Mouse (Mus musculus) liver, adult 2 months (tissue): ENCODE measurements at regions not wholly inside any gene's neighbourhood (a gene's known extent, or its start where the extent isn't known, plus 50 kb on each side); places are given as distances from the start of the nearest gene placed in this dataset.
A peak's percentile ranks its signal among the peaks of the same experiment; 100 is the strongest.

Experiments used
- DNase-seq: peaks from one replicate; pipeline ENCODE4 v3.0.0-alpha.2; 2011; ENCODE audit warnings: low read depth, low spot score; ENCODE audit errors: extremely low read depth
- H3K27ac ChIP-seq: fragments of 200-500 bp; replicated peaks from 2 replicates; pipeline ENCODE4 v1.5.1; 2012; ENCODE audit warnings: low read depth, mild to moderate bottlenecking, control low read depth, inconsistent platforms, low read length; ENCODE audit not compliant: insufficient read depth
- H3K27me3 ChIP-seq: fragments of 200-500 bp; 2 replicates; pipeline ENCODE4 v1.6.1; 2012; ENCODE audit warnings: mild to moderate bottlenecking, moderate library complexity, low read length, inconsistent platforms; ENCODE audit not compliant: control insufficient read depth, insufficient read depth
- H3K36me3 ChIP-seq: fragments of 200-500 bp; 2 replicates; pipeline ENCODE4 v1.6.1; 2012; ENCODE audit warnings: low read length, inconsistent platforms; ENCODE audit not compliant: control insufficient read depth, insufficient read depth
- H3K4me1 ChIP-seq: fragments of 200-500 bp; 2 replicates; pipeline ENCODE4 v1.6.1; 2011; ENCODE audit warnings: low read length; ENCODE audit not compliant: control insufficient read depth, insufficient read depth
- H3K4me3 ChIP-seq: fragments of 200-500 bp; 2 replicates; pipeline ENCODE4 v1.5.1; 2011; ENCODE audit warnings: low read depth, mild to moderate bottlenecking, control low read depth, low read length, moderate library complexity; ENCODE audit not compliant: insufficient read depth
- H3K79me2 ChIP-seq: fragments of 200-500 bp; 2 replicates; pipeline ENCODE4 v1.6.1; 2012; ENCODE audit warnings: inconsistent platforms, mild to moderate bottlenecking, low read length, moderate library complexity; ENCODE audit not compliant: control insufficient read depth, insufficient read depth
- H3K9ac ChIP-seq: fragments of 200-500 bp; 2 replicates; pipeline ENCODE4 v1.6.1; 2012; ENCODE audit warnings: low read depth, mild to moderate bottlenecking, control low read depth, inconsistent platforms, low read length
- CTCF ChIP-seq: fragments of 200-500 bp; IDR thresholded peaks from 2 replicates; pipeline ENCODE4 v1.5.1; 2011; ENCODE audit warnings: low read depth, low read length, control low read depth
- POLR2A ChIP-seq: fragments of 200-500 bp; IDR thresholded peaks from 2 replicates; pipeline ENCODE4 v1.6.1; 2011; ENCODE audit warnings: low read length, control low read depth; ENCODE audit not compliant: insufficient read depth; ENCODE audit errors: extremely low read depth
- WGBS: fragments of 180-500 bp; shearing (Covaris S2); methylation state at CpG from one replicate; pipeline ENCODE4 v1.1.7; 2018; 5-methylcytosine and 5-hydroxymethylcytosine counted together

DNA sequence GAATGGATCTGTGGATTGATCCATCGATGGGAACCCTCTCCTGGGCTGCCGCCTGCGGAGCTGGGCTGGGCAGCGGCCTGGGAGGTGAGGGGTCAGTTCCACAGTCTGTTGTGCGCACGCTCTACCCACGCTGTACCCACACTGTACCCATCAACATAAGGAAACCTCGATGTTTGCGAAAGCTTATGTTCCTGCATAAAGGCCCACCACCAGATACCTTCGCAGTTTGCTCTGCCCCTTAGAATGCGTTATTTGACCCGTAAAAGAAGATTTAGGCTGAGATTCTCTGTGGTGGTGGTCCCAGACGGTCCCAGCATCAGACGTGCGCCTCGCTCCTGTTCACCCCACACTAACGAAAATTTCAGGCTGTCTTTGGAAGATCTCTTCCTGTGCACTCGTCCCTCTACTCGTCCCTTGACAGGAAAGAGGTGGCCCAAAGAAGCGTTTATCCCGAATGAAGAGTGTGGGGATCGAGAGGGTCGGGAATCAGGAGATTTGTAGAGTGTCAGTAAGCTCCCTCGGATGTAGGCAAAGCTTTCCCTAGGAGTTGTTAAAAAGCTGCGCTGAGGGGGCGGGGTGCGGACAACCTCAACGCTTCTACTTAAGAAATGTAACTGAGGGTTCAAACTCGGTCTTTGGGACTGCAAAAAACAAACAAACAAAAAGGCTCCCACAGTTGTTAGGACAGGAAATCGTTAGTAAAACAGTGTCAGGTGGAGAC, 123.9 kb downstream of the Tmem161b start:
- no peak for TF ChIP-seq POLR2A
- no peak for TF ChIP-seq CTCF
- no peak overlapping the region for H3K9ac ChIP-seq
- H3K4me1 ChIP-seq: peaks cover 8% of the 10 kb centered on the region
- H3K27ac ChIP-seq: no peak overlapping the region
- H3K27me3 ChIP-seq: peaks cover 10% of the 10 kb centered on the region
- H3K36me3 ChIP-seq: no peaks in the 10 kb centered on the region
- no peak overlapping the region for H3K4me3 ChIP-seq
- WGBS: 3% methylated on average over 30 of the region's 30 CpGs
- no peak for DNase-seq
- H3K79me2 ChIP-seq: no peaks in the 10 kb centered on the region

DNA sequence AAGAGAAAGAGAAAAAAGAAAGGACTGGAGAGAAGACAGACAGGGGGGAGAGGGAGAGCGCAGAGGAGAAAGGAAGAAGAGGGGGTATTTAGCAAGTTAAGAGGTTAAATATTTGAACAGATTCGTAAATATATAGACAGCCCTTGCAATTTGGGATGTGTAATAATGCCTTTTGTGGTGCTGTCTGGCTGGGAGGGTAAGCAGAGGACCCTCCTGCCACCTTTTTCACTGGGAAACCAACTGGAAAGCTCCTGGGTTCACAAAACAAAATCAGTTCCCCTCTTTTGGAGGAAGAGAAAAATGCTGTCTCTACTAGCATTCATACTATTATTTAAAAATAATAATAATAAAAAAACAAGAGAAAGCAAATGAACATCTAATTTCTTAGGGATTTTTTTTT, 124.5 kb downstream of the Tmem161b start:
- Histone ChIP-seq H3K4me3 (no peak overlapping the region), H3K36me3 (no peaks in the 10 kb centered on the region), H3K27ac (no peak overlapping the region), H3K4me1 (peaks cover 8% of the 10 kb centered on the region), H3K9ac (no peak overlapping the region), H3K79me2 (no peaks in the 10 kb centered on the region), H3K27me3 (peaks cover 10% of the 10 kb centered on the region)
- DNase-seq: no peak
- TF ChIP-seq CTCF: no peak
- TF ChIP-seq POLR2A: no peak
- 7% methylated on average over 2 of the region's 2 CpGs for WGBS

DNA sequence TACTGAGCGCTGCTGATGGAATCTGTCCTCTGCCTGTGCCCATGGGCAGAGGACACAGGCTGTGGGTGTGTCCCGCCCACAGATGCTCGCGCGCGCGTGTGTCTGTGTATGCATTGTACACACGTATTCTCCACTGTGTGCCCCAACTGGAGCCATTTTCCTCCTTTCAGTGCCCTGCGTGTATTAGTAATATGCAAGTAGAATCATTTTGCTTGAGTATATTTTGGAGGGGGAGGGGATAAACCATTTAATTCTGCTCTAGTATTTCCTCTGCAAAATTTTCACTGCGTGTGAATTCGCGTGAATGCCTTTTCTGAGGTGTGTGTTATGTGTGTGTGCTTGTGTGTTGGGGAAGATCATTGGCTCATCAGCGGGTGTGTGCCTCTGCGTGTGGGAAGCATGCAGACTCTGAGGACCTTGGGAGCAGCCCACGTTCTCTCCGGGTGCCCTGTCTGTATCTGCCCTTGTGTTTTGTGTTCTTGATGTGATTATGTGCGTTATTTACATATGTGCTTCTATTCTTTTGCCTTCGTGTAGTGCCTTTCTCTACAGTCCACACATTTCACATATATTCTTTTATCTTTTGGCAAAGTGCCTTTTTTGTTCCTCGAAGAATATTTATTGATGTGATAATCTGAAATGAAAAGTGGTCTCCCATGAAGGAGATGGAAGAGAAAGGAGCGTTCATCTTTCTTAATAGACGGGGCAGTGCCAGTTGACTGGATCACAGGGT, 125.3 kb downstream of the Tmem161b start:
- H3K27ac ChIP-seq: no peak overlapping the region
- H3K4me3 ChIP-seq: no peak overlapping the region
- H3K79me2 ChIP-seq: no peaks in the 10 kb centered on the region
- no peaks in the 10 kb centered on the region for H3K36me3 ChIP-seq
- WGBS: 6% methylated on average over 21 of the region's 21 CpGs
- no peak overlapping the region for H3K9ac ChIP-seq
- H3K27me3 ChIP-seq: peaks cover 10% of the 10 kb centered on the region
- no peak for DNase-seq
- TF ChIP-seq CTCF (no peak), POLR2A (no peak)
- H3K4me1 ChIP-seq: peaks cover 8% of the 10 kb centered on the region

DNA sequence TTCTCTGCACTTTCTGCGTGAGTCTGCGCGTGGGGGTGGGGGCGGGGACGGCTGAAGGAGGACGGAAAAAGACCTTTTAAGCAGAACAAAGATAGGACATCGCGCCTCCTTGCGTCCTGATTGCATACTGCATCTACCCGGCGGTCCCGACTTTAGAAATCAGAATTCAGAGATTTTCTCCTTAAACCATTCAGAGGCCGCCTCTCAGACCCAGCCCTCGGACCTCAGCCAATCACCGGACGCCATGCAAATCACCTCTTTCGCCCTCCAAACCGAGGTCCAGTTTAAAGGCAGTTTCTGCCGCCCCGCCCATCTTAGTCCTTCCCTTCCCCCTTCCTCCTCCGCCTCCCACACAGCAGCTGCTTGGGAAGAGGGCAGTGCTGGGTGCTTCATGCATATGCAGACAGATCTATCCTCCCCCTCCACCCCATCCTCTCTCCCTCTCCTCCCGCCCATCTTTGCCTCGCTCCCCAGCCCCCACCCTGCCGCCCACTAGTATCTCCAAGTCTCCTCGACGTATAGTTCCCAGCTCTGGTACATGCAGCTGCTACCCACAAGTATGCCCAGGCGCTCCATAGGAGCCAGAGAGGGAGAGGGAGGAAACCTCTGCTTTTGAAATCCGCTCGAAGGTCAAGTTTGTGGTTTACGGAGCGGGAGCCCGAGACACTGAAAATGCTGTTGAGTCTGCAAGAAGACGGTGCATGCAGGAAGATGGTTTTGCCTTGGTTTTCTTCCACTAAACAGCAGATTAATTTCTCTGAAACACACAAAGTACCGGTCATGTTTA, 126.0 kb downstream of the Tmem161b start:
- Histone ChIP-seq H3K4me3 (peak overlapping the region; percentile 20; the same call in 1 of the 2 replicates), H3K27ac (no peak overlapping the region), H3K9ac (no peak overlapping the region), H3K4me1 (peaks cover 8% of the 10 kb centered on the region), H3K27me3 (peaks cover 10% of the 10 kb centered on the region), H3K36me3 (no peaks in the 10 kb centered on the region), H3K79me2 (no peaks in the 10 kb centered on the region)
- peak; percentile 75 for DNase-seq
- under 1% methylated on average over 34 of the region's 34 CpGs for WGBS
- TF ChIP-seq CTCF: peak; percentile 60; the same call in 1 of the 2 replicates
- TF ChIP-seq POLR2A: no peak

DNA sequence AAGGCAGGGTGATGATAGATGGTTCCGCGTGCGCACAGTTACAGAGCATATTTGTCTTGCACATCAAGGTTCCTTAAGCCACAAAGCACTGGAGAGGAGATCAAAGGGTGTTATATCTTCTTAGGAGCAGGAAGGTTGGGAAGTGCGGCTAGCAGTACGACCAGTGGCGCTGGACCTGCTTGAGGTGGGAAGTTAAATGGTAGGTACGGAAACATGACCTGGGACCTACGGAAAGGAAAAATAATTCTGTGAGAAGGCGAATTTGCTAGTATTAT, 126.5 kb downstream of the Tmem161b start:
- DNase-seq: peak; percentile 8
- 2% methylated on average over 9 of the region's 9 CpGs for WGBS
- TF ChIP-seq POLR2A (no peak), CTCF (no peak)

More for the DNA sequence above, 126.5 kb downstream of the Tmem161b start:
- Histone ChIP-seq H3K4me1 (peaks cover 8% of the 10 kb centered on the region), H3K27ac (no peak overlapping the region), H3K27me3 (peaks cover 8% of the 10 kb centered on the region), H3K4me3 (peak overlapping the region; percentile 20), H3K36me3 (no peaks in the 10 kb centered on the region), H3K79me2 (no peaks in the 10 kb centered on the region), H3K9ac (no peak overlapping the region)
